Mouse (Mus musculus): ENCODE data around the gene Syngr1. TPM values are rescaled to one million over a fixed set of nuclear protein-coding genes. Genes with fewer than 3 reads are reported as not detected.

Gene Syngr1
- total RNA-seq, 2 experiments from 2014 or later: 1.5 to 3.6 TPM

DNA sequence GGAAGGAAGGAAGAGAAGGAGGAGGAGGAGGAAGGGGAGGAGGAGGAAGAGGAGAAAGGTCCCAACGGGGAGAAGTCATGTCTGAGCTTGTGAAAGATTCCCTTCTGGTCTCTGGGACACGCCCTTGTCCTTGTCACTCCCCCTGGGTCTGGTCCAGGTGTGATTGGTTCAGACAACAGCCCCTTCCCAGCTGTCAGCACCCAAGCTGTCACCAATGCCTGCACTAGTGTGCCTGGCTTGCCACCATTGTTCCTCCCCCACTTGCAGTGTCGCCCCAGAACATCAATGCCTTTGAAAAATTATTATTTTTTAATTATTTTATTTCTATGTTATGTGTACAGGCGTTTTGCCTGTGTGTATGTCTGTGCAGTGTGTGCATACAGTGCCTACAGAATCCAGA, 22.0 kb upstream of the Syngr1 start:
- no peak for ATAC-seq (replicated peaks; ENCODE audit: poor library complexity)

GRCm38 (mm10) chr15:80070095-80070644, 21.0 kb upstream of the Syngr1 start:
- ATAC-seq (replicated peaks; ENCODE audit: poor library complexity): no peak

DNA sequence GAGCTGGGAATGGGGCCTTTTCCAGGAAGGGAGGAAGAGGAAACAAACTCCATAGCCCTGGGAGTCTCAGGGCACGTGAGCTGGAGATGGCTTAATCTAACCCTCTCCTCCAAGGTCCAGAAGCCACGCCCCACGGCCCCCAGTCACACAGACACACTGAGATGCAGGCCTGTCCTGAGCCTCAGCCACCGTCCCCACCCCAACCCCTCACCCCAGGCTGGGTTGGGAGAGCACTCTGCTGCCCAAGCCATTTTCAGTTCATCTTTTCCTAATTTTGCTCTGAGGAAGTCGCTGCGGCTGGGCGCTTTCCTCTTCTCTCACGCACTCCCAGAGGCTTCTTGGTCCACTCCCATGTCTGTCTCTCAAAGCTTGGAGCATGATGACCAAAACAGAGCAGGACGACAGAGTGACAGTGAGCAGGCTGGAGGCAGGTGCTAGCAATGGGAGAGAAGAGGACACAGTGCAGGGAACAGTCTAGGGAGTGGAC, 19.1 kb upstream of the Syngr1 start:
- ATAC-seq (replicated peaks; ENCODE audit: poor library complexity): 0 out of 2 replicates have a peak, but pooled peaks have one; percentile 3

DNA sequence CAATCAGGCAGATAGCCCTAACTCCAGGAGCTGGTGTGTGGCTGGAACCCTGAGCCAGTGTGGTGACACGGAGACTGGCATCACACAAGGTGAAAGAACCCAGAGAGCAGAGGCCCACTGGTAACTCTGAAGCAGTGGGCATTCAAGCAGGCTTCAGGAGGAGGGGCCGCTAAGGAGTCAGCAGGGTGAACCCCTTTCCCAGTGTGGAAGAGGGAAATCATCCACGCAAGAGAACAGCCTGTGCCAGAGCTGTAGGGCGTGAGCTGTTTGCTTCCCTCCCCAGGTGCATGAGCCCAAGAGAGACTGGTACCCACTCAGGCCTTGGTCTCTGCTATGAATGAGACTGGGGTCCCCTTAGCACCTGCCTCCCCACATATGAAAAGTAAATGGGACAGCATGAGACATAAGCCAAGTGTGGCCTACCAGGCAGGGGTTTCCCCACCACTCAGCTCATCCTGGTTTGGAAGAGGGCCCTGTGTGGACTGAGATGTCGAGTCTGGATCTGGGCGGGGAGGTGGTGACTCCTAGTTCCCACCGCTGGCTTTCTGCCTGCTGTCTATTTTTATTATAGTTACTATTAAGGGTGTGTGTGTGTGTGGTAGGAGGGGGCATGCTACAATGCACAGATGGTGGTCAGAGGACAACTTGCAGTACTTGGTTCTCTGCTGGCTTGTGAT, 18.4 kb upstream of the Syngr1 start:
- ATAC-seq (replicated peaks; ENCODE audit: poor library complexity): no peak

- ATAC-seq (replicated peaks; ENCODE audit: poor library complexity): no peak
Observed at GRCm38 (mm10) chr15:80073256-80073621, 17.9 kb upstream of the Syngr1 start.

DNA sequence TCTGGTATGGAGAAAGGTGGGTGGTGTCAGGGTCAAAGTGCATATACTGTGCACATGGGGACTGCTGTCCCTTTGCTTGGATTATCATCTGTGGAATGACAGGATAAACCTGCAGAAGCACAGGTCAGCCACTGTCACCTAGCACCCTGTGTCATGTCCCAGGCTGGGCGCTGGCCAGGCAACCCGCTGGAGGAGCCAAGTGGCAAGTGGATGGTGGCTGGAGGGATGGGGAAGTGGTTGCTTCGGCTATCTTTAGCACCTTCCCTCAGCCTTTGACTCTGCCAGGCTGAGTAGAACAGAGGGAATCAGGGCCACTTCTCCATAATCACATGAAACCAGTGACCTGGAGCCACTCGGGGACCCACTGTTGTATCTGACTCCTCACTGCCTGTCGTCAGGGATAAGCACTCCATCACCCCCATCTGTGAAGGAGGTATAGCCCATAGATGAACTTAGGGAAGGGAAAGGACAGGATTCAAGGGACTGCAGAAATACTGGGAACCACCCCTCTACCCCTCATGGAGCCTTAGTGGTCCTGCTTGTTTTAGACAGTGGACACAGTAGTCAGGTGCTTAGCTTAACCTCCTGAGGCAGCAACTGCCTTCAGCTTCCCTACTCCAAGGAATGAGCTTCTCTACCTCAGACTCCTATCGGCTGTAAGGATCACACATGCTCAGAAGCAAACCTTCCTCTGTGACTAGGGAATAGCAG, 16.3 kb upstream of the Syngr1 start:
- 0 out of 2 replicates have a peak, but pooled peaks have one; percentile 4 for ATAC-seq (replicated peaks; ENCODE audit: poor library complexity)

DNA sequence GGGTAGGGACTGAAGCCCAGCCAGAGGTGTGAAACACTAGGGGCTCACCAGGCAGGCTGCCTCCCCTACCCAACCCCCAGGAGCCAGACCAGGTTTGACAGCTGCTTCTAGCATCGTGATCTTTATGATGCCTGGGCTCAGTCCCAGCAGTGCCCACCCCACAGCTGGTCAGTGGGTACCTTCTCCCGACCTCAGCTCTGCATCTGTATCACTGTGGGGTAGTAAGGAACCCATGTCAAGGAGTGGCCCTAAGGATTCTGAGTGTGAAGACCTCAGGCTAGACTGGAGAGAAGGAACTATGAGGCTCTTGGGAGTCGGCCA, 15.8 kb upstream of the Syngr1 start:
- no peak for ATAC-seq (replicated peaks; ENCODE audit: poor library complexity)

DNA sequence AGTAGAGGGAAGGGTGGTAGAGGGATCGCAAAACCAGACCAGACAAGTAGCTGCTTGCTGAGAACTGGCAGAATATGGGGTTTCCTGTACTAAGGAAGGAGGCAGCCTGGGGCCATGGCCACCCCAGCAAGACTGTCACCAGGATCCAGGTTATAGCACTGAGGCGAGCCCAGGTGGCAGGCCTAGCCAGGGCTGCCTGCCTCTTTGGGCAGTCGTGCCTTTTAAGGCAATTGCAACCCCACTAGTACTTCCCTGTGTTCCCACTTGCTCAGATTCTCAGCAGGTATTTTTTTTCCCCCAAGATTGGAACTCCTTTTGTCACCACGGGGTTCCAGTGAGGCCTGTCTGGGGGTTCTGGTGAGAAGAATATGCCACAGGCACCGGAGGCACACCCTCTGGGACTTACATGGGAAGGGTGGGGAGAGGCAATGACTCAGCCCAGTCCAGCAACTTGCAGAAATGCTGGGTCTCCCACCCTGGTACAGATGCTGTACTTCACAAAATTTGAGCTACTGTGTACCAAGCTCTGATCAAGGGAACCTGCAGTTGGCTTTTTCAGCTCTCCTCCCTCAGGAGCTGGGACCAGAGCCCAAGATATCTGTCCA, 15.3 kb upstream of the Syngr1 start:
- peak; percentile 6 for ATAC-seq (replicated peaks; ENCODE audit: poor library complexity)

GRCm38 (mm10) chr15:80076338-80077136, 14.6 kb upstream of the Syngr1 start:
- peak; percentile 59 for ATAC-seq (replicated peaks; ENCODE audit: poor library complexity)

GRCm38 (mm10) chr15:80078058-80078814, 12.9 kb upstream of the Syngr1 start:
- ATAC-seq (replicated peaks; ENCODE audit: poor library complexity): no peak

DNA sequence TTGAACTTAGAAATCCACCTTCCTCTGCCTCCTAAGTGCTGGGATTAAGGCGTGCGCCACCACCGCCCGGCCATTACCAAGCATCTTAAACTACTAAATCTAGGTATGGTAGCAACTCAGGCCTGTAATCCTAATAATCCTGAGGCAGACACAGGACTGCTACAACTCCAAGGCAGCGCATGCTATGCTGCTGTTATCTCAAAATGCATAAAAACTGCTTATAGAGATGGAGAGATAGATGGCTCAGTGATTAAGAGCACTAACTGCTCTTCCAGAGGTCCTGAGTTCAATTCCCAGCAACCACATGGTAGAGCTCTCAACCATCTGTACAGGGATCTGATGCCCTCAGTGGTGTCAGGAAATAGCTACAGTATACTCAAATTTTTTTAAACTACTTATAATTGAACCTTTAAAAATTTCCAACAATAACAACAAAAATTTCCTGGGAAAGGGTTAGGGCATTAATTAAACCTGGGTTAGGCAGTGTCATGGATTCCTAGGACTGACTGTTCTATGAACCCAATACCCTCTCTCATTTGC, 11.9 kb upstream of the Syngr1 start:
- ATAC-seq (replicated peaks; ENCODE audit: poor library complexity): no peak

GRCm38 (mm10) chr15:80079954-80080353, 11.2 kb upstream of the Syngr1 start:
- ATAC-seq (replicated peaks; ENCODE audit: poor library complexity): no peak

DNA sequence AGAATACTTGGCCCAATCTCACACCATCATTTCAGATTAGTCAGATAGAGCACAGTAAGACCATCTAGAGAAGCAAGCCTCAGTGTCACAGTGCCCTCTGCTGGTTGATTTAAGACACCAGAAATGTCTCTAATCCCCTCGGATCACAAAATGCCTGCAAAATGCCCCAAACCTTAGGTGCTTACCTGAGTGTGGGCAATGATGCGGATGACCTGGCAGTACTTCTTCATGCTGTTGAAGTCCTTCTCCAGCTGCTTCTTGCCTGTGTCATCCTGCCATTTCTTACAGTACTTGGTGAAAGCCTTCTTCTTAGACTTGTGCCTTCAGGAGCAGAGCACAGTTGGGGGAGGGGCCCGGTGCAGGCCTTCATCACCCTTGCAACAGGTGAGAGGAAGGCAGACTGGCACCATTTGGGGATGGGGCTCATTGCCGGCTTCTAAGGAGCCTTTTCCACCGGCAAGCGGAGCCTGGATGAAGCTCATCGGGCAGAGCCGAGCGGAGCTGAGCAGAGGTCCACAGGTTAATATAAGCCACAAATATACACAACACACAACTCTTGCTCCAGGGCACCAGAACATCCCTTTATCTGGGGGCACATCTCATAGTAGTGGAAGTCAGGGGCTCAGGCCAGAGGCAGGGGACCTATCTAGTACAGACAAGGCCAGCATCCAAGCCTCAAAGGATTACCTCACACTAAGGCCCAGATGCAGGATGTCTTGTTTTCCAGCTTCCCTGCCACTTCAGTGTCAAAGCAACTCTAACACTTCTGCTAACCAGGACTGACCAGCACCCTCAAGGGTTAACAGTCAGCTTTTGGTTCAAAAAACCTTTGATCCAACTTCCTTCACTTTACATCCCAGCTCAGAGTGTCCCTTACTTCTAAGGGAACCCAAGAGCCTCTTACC, 10.2 kb upstream of the Syngr1 start:
- ATAC-seq (replicated peaks; ENCODE audit: poor library complexity): no peak

- ATAC-seq (replicated peaks; ENCODE audit: poor library complexity): no peak
Observed at GRCm38 (mm10) chr15:80081801-80082546, 9.2 kb upstream of the Syngr1 start.

DNA sequence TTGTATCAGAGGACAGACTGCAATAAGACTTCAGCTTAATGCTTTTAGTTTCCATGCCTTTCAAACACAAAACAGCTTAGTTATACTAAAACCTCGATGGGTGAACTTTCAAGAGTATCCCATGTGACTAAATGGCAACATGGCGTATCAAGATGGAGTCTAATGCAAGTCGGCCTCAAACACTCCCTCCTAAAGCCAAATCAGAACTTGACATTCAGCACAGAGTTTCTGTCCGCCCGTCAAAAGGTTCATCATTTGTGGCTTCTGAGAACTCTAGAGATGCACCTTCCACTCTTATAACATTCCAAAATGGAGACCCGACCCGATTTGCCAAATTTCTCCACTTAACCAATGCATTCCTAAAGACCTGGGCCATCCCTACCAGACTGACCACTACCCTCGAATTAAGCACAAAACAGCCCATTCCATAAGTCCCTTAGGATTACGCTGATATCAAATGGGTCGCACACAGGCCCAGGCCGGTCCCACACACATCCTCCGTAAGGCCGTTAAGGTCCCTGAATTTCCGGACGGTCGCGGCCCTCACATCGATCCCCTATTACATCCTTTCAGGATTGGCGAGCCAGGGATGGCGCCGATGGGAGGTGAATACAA, 8.4 kb upstream of the Syngr1 start:
- no peak for ATAC-seq (replicated peaks; ENCODE audit: poor library complexity)

DNA sequence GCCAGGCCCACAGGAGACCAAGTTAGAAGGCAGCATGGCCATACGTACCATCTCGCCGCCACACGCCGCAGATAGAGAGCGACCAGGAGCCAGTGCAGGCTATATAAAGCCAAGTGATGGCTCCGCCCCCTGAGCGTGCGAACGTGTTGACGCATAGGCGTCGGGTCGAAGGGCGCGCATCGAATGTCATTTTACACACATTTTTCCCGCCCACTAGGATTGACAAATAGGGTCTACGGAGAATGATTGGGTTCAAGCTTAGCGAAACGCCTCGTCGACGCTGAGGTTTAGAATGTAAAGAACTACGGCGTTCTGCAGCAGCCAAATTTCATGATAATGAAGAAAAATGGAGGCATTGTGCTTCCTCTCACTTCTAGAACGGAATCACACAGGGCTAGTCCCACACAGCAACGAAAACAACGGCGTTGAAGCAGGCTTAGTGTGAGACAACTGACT, 7.8 kb upstream of the Syngr1 start:
- ATAC-seq (replicated peaks; ENCODE audit: poor library complexity): peak; percentile 78

- ATAC-seq (replicated peaks; ENCODE audit: poor library complexity): peak; percentile 2; the same call in 1 of the 2 replicates
Observed at GRCm38 (mm10) chr15:80083740-80084139, 7.4 kb upstream of the Syngr1 start.

Measured in megakaryocyte progenitor cell, adult 5-6 weeks (primary cell).